ENCODE assay signal across 21 mouse cellular contexts in genomic region chr14:104114986-104115951, GRCm38 (mm10).
DNase-seq lines count a peak whose midpoint lies in the region; ATAC-seq and TF ChIP-seq lines count a peak whose summit lies in the region.
"Had no signal": no experiment of that assay in that cellular context is flagged by ENCODE, and none has a peak within 500 bp of the region (broad histone marks: within the 10 kb centered on the region; RNA-seq: fewer than 3 reads in every experiment).

No protein-coding gene starts in this region.

- DNase-seq in forebrain, embryonic 14.5 days (ENCODE audit: low spot score), result peak; percentile 30
- DNase-seq in forebrain, embryonic 11.5 days (ENCODE audit: low spot score), result no peak
- peak; percentile 80 for DNase-seq in brain, embryonic 14.5 days (ENCODE audit: low read depth)
- DNase-seq in midbrain, postnatal 0 days (ENCODE audit: low spot score), result no peak
- DNase-seq in neural tube, embryonic 10.5 days (ENCODE audit: extremely low spot score, low spot score), result no peak
- DNase-seq in layer of hippocampus, adult 8-10 months (ENCODE audit: low spot score in 2 of 2), result no peak
- DNase-seq in thymus, postnatal 36 days, result no peak
- DNase-seq: adrenal gland, postnatal 14 days; cerebellum, adult 2 months; cerebellum, postnatal 10 days; gastrocnemius, postnatal 14 days; heart, adult 2 months had no signal

- no peaks in the 10 kb centered on the region for H3K4me1 ChIP-seq in forebrain, embryonic 14.5 days (ENCODE audit: control insufficient read depth, insufficient read depth, low read length)
- no peaks in the 10 kb centered on the region for H3K4me1 ChIP-seq in forebrain, embryonic 11.5 days (replicated peaks; ENCODE audit: control insufficient read depth, insufficient read depth, low read length)
- H3K4me1 ChIP-seq in midbrain, embryonic 13.5 days (replicated peaks), result peaks cover 10% of the 10 kb centered on the region
- H3K4me1 ChIP-seq in midbrain, postnatal 0 days (ENCODE audit: insufficient read depth, low read length), result no peaks in the 10 kb centered on the region; the same call in 1 of the 2 replicates
- H3K4me1 ChIP-seq: heart, embryonic 15.5 days; hindbrain, embryonic 10.5 days; hindbrain, embryonic 15.5 days had no signal

- no peak for TF ChIP-seq POLR2A in brain, embryonic 14.5 days (IDR thresholded peaks at IDR 0.05; ENCODE audit: borderline replicate concordance, extremely low read depth, insufficient read depth, insufficient read length, poor library complexity, severe bottlenecking)

- no peak overlapping the region for H3K4me2 ChIP-seq in forebrain, embryonic 14.5 days (ENCODE audit: low read length)
- no peak overlapping the region for H3K4me2 ChIP-seq in forebrain, embryonic 11.5 days (ENCODE audit: low read depth, low read length, severe bottlenecking)
- H3K4me2 ChIP-seq in midbrain, embryonic 13.5 days (replicated peaks), result peak overlapping the region; percentile 17
- H3K4me2 ChIP-seq in midbrain, postnatal 0 days (ENCODE audit: low read depth, low read length, poor library complexity, severe bottlenecking), result peak overlapping the region; percentile 25
- H3K4me2 ChIP-seq: heart, embryonic 11.5 days; heart, embryonic 15.5 days; hindbrain, embryonic 15.5 days had no signal

- no peaks in the 10 kb centered on the region for H3K36me3 ChIP-seq in forebrain, embryonic 14.5 days (ENCODE audit: control insufficient read depth, insufficient read depth, low read length)
- no peaks in the 10 kb centered on the region for H3K36me3 ChIP-seq in forebrain, embryonic 11.5 days (ENCODE audit: control insufficient read depth, insufficient read depth, low read length)
- no peaks in the 10 kb centered on the region for H3K36me3 ChIP-seq in midbrain, embryonic 13.5 days
- H3K36me3 ChIP-seq in midbrain, postnatal 0 days (ENCODE audit: insufficient read depth, low read length), result no peaks in the 10 kb centered on the region
- H3K36me3 ChIP-seq: heart, embryonic 15.5 days; hindbrain, embryonic 10.5 days; hindbrain, embryonic 15.5 days had no signal

- H3K4me3 ChIP-seq in forebrain, embryonic 14.5 days (ENCODE audit: low read depth, low read length), result no peak overlapping the region
- no peak overlapping the region for H3K4me3 ChIP-seq in forebrain, embryonic 11.5 days (ENCODE audit: low read depth, low read length)
- no peak overlapping the region for H3K4me3 ChIP-seq in midbrain, embryonic 13.5 days (replicated peaks)
- 0 out of 2 replicates have a peak overlapping the region, but pooled peaks have one; percentile 9 for H3K4me3 ChIP-seq in midbrain, postnatal 0 days (ENCODE audit: low read depth, low read length)
- H3K4me3 ChIP-seq: heart, adult 2 months; heart, embryonic 15.5 days; hindbrain, embryonic 10.5 days; hindbrain, embryonic 15.5 days had no signal

- no peak overlapping the region for H3K9ac ChIP-seq in forebrain, embryonic 14.5 days (ENCODE audit: low read length)
- H3K9ac ChIP-seq in forebrain, embryonic 11.5 days (ENCODE audit: low read length), result no peak overlapping the region
- H3K9ac ChIP-seq in midbrain, embryonic 13.5 days (replicated peaks), result no peak overlapping the region
- no peak overlapping the region for H3K9ac ChIP-seq in midbrain, postnatal 0 days (replicated peaks; ENCODE audit: low read length, poor library complexity, severe bottlenecking)
- H3K9ac ChIP-seq: heart, embryonic 15.5 days; hindbrain, embryonic 15.5 days had no signal

- peak; percentile 32; the same call in 1 of the 2 replicates for ATAC-seq in forebrain, embryonic 14.5 days
- no peak for ATAC-seq in forebrain, embryonic 11.5 days (replicated peaks; ENCODE audit: low FRiP score)
- peak; percentile 83 for ATAC-seq in midbrain, embryonic 13.5 days
- ATAC-seq in midbrain, postnatal 0 days (ENCODE audit: low FRiP score), result peak; percentile 41; the same call in 1 of the 2 replicates
- ATAC-seq: activated CD4-positive, CD25-positive, alpha-beta regulatory T cell, adult 4 months; intestine, embryonic 16.5 days; Patski had no signal

- H3K27me3 ChIP-seq in forebrain, embryonic 14.5 days (replicated peaks; ENCODE audit: control insufficient read depth, insufficient read depth, low read length), result no peaks in the 10 kb centered on the region
- no peaks in the 10 kb centered on the region for H3K27me3 ChIP-seq in forebrain, embryonic 11.5 days (ENCODE audit: control insufficient read depth, insufficient read depth, low read length)
- no peaks in the 10 kb centered on the region for H3K27me3 ChIP-seq in midbrain, embryonic 13.5 days
- no peaks in the 10 kb centered on the region for H3K27me3 ChIP-seq in midbrain, postnatal 0 days (ENCODE audit: insufficient read depth, low read length)
- H3K27me3 ChIP-seq: CH12.LX; heart, embryonic 15.5 days; hindbrain, embryonic 15.5 days had no signal

- 28% methylated on average over 14 of the region's 14 CpGs for WGBS in forebrain, embryonic 14.5 days
- WGBS in forebrain, embryonic 11.5 days, result 44% methylated on average over 14 of the region's 14 CpGs
- 29% methylated on average over 14 of the region's 14 CpGs for WGBS in midbrain, embryonic 13.5 days
- 26% methylated on average over 14 of the region's 14 CpGs for WGBS in midbrain, postnatal 0 days

- no peak overlapping the region for H3K27ac ChIP-seq in forebrain, embryonic 14.5 days (ENCODE audit: low read depth, low read length)
- H3K27ac ChIP-seq in forebrain, embryonic 11.5 days (ENCODE audit: low read depth, low read length), result no peak overlapping the region
- H3K27ac ChIP-seq in midbrain, embryonic 13.5 days, result peak overlapping the region; percentile 22; the same call in 1 of the 2 replicates
- H3K27ac ChIP-seq in midbrain, postnatal 0 days (ENCODE audit: low read depth, low read length), result no peak overlapping the region
- H3K27ac ChIP-seq: heart, adult 2 months; heart, embryonic 15.5 days; hindbrain, embryonic 10.5 days; hindbrain, embryonic 15.5 days had no signal

- no peak for TF ChIP-seq CTCF in brain, embryonic 14.5 days (IDR thresholded peaks at IDR 0.05; ENCODE audit: borderline replicate concordance, extremely low read depth, insufficient read depth, insufficient read length)
- TF ChIP-seq CTCF in midbrain, postnatal 0 days (IDR thresholded peaks at IDR 0.05), result no peak

- H3K9me3 ChIP-seq in forebrain, embryonic 14.5 days (replicated peaks; ENCODE audit: control insufficient read depth, low read length), result no peaks in the 10 kb centered on the region
- no peaks in the 10 kb centered on the region for H3K9me3 ChIP-seq in forebrain, embryonic 11.5 days (ENCODE audit: control insufficient read depth, low read length)
- H3K9me3 ChIP-seq in midbrain, embryonic 13.5 days, result no peaks in the 10 kb centered on the region
- H3K9me3 ChIP-seq in midbrain, postnatal 0 days (ENCODE audit: low read length), result no peaks in the 10 kb centered on the region
- H3K9me3 ChIP-seq: heart, embryonic 15.5 days; hindbrain, embryonic 10.5 days; hindbrain, embryonic 15.5 days had no signal

Comparison
In these comparisons a context has a peak if more than half of its experiments do, and no peak if none do; other contexts are left out.
1. DNase-seq: peak in forebrain, embryonic 14.5 days (single experiment) and brain, embryonic 14.5 days (single experiment); none in forebrain, embryonic 11.5 days (single experiment), midbrain, postnatal 0 days (single experiment), neural tube, embryonic 10.5 days (single experiment), layer of hippocampus, adult 8-10 months (0 of 2) and thymus, postnatal 36 days (0 of 2).
2. H3K4me2 ChIP-seq: peak in midbrain, embryonic 13.5 days (single experiment) and midbrain, postnatal 0 days (single experiment); none in forebrain, embryonic 14.5 days (single experiment) and forebrain, embryonic 11.5 days (single experiment).